Mouse (Mus musculus) MN1 (cell line): ENCODE data around the gene 1810062G17Rik.

Experiments used
- DNase-seq: peaks from one replicate; pipeline ENCODE4 v3.0.0-alpha.2; 2016; ENCODE audit warnings: low spot score

1810062G17Rik gene

DNA sequence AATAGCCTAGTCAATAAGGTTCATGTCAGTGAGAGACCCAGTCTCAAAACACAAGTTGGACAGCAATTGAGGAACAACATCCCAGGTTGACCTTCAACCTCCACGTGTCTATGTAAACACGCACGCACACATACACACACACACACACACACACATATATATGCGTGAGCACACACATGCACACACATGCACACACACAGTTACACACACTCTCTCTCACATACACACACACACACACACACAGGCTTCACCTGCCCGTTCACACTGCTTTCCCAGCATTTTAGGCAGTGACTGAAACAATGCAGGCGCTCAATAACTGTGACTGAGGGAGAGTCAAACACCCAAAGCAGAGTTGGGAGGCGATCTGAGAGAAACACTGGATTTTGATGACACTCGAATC lies 29.6 kb downstream of the 1810062G17Rik start:
- DNase-seq, result no peak

DNA sequence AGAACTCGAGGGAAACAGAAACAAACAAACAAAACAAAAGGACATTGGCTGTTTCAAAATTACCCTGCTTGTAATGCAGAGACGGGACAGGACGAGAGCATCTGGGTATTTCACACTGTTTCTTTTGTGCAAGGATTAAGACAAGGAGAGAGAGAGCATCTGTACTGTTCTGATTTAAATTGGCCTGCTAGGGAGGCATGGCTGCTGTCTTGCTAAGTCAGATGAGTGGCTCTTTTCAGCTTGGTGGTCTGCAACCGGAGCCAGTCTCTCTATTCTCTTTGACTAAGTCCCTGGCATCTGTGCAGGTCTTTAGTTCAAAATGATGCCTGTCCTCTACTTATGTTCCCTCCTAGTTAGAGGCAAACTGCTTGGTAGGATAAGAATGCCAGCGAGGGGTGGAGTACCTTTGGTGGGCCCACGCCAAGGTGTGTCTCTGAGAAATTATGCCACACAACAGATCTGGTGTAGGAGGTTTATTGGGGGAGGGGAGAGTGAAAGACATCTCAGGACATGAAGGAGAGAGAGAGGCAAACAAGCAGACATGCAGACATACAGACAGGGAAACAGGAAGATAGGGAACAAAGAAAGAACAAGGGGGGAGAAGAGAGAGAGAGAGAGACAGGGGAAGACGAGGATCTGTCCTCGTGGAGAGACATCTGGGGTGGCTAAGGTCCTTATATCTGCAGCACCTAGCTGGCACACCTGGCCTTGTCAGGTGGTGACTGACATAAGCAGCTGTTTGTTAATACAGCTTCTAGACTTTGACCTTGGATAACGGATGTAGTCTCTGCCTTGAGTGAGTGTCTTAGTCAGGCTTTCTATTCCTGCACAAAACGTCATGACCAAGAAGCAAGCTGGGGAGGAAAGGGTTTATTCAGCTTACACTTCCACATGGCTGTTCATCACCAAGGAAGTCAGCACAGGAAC lies 30.3 kb downstream of the 1810062G17Rik start:
- no peak for DNase-seq

DNA sequence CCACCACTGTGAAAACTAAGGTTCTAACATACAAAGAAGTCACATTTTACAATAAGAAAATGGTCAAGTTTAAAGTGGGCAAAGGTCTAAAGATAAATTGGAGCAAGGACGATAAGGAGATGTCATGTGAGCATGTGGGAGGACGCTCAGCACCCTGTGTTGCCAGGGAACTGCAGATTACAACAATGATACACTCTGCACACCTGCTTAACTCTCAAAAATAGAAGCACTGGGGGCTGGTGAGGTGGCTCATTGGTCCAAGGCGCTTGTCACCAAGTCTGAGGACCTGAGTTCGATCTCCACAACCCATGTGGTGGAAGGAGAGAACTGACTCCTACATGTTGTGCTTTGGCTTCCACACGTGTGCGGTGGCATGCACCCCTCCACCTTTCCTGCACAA lies 35.8 kb downstream of the 1810062G17Rik start:
- DNase-seq, result no peak

DNA sequence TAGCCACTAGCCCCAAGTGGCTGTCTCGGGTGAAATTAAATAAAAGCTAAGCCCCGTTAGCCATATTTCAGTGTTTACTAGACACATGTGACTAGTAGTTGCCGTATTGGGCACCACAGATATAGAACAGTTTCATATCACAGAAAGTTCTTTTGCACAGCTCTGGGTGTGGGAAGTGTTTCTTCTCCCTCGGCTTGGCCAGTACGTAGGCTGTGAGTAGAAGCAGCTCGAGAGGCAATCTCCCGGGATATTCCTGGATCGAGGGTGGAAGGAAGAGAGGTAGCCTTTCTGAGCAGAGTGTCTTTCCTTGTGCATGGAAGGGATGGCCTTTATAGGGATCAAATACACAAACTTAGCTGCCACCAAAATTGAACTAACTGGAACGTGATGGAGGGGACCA lies 40.5 kb downstream of the 1810062G17Rik start:
- no peak for DNase-seq

DNA sequence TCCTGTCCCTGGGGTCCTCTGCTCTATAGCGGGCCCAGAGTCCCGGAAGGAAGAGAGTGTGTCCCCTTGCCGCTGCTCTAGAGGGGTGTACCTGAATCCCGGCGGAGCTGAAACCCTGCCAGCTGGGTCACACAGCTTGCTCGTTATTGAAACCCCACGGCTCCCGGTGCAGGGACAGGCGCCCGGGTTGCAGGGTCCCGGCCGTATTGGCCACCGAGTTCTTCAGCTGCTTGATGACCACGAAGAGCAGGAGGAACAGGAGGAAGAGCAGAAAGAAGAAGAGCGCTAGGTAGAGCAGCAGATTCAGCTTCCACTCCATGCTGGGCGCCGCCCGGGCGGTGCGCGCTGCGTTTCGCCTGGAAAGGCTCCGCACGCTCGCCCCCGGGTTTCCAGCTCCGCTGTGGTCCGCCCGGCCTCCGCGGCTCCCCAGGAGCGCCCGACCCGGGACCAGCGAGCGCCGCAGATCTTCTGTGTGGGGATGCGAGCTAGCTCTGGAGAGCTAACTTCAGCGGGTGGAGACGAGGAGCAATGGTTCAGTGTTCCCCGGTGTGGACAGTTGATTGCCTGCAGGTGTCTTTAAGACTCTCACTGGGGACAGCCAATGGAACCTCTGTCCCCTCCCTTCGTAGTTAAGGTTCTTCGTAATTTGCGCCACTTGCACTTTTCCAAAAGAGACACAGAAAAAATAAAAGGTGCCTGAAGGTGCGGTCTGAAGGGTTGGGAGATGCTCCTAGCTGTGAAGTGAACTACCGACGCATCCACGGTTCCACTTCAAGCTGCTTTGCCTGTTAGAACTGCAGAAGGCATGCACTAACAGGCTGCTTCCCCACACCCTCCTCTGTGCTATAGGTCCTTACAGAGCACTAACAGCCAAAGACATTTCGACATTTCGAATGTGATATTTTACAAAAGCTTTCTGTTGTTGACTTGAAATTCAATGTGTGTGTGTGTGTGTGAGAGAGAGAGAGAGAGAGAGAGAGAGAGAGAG lies 45.6 kb downstream of the 1810062G17Rik start, which contains the start of gene Gm11549:
Gene Gm11549 (minus strand): TSS at position 741 of the 988 bp plus-strand sequence.
- DNase-seq, result no peak

DNA sequence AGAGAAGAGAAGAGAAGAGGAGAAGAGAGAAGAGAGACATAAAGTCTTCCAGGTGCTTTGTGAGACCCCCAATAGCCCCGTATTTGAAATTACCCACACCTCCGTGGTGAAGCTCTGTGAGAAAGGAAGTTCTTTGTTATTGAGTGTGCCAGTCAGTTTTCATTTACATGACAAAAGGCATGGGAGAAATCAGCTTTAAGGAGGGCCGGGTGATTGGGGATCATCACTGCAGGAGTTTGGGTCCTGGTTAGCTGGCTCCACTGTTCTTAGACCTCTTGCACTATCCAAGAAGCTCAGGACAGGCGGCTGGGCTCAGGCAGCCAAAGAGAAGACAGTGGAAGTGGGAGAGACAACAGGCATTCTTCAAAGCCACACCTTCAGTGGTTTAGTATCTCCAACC lies 46.4 kb downstream of the 1810062G17Rik start:
- no peak for DNase-seq

DNA sequence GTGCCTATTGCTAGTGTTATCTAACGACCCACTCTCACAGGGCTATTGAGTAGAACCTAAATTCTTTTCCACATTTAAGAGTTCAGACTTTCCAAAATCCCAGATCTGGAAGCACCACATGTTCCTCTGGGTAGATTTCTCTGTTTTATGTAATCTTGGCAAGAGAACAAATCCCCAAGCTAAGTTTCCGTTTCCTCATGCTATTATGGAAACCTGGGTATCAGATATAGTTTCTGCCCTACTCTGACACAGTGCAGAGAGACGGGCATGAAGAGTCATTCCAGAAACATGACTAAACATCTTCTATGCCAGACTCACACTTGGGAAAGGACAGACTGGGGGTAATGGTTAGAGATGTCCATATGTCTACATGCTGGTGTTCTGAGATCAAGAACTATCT lies 48.7 kb downstream of the 1810062G17Rik start:
- DNase-seq, result no peak

DNA sequence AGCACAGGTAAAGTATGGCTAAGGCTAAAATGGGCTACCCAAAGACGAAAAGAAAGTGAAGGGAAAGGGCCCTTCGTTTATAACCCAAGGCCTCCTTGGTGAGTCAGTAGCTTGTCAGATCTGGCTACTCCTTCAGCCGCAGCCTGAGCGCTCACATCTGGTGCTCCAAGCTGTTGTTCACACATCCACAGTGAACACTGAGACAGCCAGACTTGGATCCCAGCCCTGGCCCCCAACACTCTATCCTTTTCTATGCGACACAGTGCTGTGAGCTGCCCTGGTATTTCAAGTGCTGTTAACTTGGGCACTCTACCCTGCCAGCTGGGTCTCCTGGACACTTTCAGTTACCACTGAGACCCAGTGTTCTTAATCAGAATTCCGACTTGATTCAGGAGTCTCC lies 54.6 kb downstream of the 1810062G17Rik start:
- DNase-seq, result no peak

DNA sequence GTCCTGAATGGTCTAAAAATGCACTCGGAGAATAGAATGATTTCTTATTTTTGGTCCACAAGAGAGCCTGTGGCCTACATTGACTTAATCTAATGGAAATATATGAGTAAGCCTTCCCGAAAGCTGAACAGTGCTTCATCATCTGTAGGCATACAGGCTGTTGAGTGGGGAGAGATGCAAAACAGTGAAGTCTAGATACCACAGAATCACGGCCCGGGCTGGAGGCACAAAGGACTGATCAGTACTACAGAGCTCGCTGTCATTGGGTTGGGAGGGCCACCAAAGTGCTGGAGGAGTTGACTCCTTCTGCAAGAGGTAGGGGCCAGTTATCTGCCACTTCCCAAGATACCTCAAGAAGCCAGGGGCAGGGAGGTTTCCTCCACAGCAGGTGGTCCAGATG lies 55.0 kb downstream of the 1810062G17Rik start:
- DNase-seq, result no peak

DNA sequence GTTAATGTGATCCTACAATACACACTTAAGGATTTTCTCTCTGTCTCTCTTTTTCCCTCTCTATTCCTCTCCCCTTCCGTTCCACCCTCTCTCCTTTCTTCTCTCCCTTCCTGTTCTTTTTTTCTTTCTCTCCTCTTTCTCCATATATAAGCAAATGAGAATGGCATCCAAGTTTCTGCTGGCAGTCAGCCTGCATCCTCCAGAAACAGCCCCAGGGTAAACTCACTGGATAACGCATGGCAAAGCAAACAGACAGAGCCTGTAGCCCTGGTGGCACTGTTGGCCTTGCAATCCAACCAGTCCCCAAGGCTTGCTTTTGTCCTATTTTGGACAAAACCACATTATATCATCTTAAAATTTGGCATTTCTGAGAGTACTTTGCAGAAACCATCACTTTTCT lies 55.5 kb downstream of the 1810062G17Rik start:
- DNase-seq, result no peak
